Mouse (Mus musculus): ENCODE measurements around the gene Sh3gl1. TPM values are rescaled to one million over a fixed set of nuclear protein-coding genes. Genes with fewer than 3 reads are reported as not detected.
"Not testable (repeated sequence)": the region's sequence is repeated elsewhere in the genome, so short reads cannot be mapped to it uniquely, and the experiment has no call there.

Gene Sh3gl1
- 10 to 100 TPM; 58.7 to 59.9 TPM for total RNA-seq (2021)
- long read RNA-seq, transcript Sh3gl1-201 (10 exons, 2,073 nt) = major isoform, 108 of 127 reads
- long read RNA-seq, partial matches to known transcripts = 4 of 127 reads
- long read RNA-seq, other reads (novel, unspliced or antisense) = 13 of 127 reads

DNA sequence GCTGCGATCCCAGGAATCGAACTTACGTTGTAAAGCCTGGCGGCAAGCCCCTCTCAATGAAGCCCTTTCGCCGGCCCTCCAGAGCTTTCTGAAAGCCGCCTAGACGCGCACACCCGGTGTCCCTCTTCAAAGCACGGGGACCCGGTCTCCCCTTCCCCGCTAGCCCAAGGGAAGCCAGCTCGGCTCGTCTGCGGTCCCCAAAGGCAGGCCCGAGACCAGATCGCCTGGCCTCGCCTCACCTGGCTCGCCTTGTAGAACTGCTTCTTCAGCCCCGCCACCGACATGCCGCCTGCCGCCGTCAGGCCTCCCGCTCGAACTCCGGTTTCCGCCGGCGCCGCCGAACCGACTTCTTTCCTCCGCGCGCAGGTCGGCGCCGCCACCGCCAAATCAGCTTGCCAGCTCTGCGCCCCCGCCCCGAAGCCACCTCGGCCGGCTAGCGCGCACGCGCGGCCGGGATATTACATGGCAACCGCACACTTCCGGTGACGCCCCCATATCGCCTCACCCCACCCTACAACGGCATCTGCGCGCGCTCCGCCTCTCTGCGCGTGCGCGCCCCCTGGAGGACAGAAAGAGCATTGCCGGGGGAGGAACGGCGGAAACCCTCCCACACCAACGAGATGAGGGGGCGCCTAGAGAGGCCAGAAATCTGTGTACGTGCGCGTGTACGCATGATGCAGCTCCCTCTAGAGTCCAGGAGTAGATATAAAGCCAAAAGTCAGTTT is at the start of gene Sh3gl1:
Gene Sh3gl1, minus strand, starts transcription at position 460 of the 725 bp plus-strand sequence.
- peak; percentile 100 for DNase-seq (ENCODE audit: low spot score in 2 of 2)

DNA sequence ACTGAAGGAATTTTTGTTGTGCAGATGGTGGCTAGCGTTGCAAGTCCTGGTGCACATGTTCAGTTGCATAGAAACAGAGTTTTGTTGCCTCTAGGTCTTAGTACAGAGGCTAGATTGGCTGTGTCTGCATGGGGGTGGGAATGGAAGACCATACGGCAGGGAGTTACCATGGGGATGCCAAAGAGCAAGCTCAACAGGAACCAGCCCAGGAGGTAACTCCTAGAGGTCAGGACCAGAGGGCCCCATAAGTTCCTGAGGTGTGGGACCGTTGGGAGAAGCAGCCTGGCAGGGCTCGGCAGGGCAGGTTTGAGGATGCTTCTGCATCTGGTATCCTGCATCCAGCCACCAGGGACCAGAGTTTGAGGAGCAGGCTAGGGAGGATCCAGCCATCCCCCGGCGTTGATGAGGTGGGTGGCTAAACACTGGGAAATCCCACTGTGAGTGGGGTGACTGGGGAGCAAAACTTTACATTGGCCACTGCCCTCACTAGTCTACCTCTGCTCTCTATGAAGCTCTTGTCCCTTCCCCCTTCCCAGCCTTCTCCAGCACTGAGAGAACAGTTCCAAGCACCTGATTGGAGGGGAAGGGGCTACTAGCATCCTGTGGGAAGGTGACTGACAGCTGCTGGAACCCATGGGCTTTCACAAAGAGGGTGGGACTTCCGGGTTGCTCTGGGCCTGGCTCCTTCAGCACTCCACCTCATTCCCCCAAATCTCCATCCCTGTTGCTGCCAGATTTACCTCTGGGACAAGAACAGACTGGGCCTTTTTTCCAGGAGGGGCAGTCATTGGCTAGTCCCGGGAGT is 44.5 kb upstream of the Sh3gl1 start:
- peak; percentile 53 to 71 for DNase-seq (ENCODE audit: low spot score in 2 of 2)

DNA sequence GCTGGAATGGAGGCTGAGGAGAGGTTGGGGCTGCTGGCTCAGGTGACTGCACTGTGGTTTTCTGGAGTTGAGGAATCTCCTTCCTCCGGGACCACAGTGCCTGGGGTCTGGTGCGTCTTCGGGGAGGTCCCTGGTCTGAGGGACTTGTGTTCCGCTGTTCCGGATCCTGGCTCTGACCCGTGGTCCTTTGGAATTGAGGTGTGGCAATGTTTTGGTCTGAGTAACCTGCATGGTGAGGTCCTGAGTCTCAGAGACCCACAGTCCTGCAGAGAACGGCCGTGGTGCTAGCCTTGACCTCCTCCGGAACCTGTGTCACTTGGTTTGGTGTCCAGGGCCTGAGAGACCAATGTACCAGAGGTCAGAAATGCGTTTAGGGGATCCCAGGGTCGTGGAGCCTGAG is 43.5 kb upstream of the Sh3gl1 start:
- DNase-seq (ENCODE audit: low spot score in 2 of 2) = peak in 1 of 2 experiments; percentile 22

- peak; percentile 99 for DNase-seq (ENCODE audit: low spot score in 2 of 2)
Observed at GRCm38 (mm10) chr17:56078880-56079795, 42.7 kb upstream of the Sh3gl1 start, which contains the start of gene Hdgfl2. Gene Hdgfl2, plus strand, starts transcription at chr17:56079634.

- peak in 1 of 2 experiments; percentile 22 for DNase-seq (ENCODE audit: low spot score in 2 of 2)
Observed at GRCm38 (mm10) chr17:56078361-56078760, 41.9 kb upstream of the Sh3gl1 start.

- DNase-seq (ENCODE audit: low spot score in 2 of 2) = no peak
Observed at GRCm38 (mm10) chr17:56077523-56077922, 41.1 kb upstream of the Sh3gl1 start.

DNA sequence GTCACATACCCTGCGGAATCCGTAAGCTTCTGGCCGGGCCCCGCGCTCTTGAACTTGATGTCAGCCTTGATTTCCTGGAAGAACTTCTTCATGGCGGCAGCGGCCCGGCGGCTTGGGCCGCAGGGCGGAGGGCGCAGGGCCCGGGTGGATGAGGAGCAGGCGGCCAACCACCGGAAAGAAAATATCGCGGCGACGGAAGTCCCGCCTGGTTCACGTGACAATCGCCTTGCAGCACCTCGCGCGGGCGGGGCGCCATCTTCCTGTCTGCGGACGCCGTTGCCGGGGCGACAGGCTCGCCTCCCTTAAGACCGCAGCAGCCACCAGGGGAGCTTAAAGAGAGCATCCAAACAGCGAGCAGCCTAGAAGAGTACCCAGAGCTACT is 38.4 kb upstream of the Sh3gl1 start, which contains the start of gene Ubxn6:
Gene Ubxn6, minus strand, starts transcription at position 202 of the 382 bp plus-strand sequence.
- peak; percentile 97 to 98 for DNase-seq (ENCODE audit: low spot score in 2 of 2)

DNA sequence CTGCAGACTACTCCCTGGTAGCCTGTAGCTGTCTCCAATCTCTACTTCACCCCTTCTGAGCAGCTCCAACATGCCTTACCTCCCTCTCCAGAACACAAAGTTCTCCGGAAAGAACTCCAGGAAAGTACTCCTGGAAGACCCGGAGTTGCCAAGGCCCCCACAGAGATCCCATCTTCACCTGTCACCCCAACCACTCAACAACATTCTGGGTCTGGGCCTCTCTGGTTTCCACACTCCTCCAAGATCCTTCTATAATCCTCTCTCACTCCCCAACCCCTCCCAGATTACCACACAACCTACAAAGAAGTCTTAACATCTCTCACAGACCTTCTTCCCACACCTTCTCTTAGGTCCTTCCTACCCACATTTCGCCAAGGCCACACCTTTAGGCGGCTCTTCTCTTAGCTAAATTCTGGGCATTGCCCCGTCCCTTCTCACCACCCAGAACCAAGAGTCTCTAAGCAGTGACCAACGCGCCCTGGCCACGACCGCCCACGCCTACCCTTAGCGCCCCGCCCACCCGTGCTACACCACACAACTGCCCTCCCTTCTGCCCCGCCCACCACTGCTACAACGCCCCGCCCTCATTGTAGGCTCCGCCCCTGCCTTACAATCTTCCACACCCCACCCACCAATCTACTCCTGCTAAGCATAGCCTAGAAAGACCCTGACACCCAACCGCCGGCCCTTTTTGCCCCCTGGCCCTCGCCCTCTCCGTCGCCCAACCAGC is 37.8 kb upstream of the Sh3gl1 start:
- DNase-seq (ENCODE audit: low spot score in 2 of 2) = peak; percentile 71 to 76

DNA sequence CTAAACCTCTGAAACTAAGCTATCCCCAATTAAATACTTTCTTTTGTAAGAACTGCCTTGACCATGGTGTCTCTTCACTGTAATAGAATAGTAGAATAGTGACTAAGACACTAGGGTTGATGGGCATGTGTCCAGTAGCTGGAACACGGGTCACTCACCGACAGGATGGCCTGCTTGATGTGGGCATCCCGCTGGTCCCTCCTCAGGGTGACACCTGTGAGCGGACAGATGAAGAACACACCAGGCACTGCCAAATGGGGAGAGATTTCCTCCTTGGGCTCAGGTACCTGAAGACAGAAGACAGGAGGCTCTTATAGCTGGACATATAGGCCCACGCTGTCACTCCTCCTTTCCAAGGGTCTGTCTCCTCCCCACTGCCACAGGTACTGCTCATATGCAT is 35.8 kb upstream of the Sh3gl1 start:
- DNase-seq (ENCODE audit: low spot score in 2 of 2) = no peak

- no peak for DNase-seq (ENCODE audit: low spot score in 2 of 2)
Observed at GRCm38 (mm10) chr17:56071126-56071525, 34.7 kb upstream of the Sh3gl1 start.

GRCm38 (mm10) chr17:56069066-56069465 is 32.6 kb upstream of the Sh3gl1 start:
- DNase-seq (ENCODE audit: low spot score in 2 of 2) = no peak

DNA sequence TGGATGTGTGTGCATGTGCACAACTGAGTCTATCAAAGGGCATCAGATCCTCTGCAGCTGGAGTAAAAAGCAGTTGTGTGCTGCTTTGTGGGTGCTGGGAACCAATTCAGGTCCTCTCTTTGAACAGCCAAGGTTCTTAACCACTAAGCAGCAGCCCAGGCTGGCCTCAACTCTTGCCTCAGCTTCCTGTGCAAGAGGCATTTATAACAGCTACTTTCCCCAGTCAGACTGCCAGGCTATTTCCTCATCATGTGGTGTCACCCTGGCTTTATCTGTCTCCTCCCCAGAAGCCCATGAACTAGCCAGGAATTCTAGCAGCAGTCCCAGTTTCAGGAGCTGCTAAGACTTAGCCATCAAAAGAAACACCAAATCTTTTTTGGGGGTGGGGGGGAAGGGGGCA is 30.0 kb upstream of the Sh3gl1 start:
- no peak for DNase-seq (ENCODE audit: low spot score in 2 of 2)

DNA sequence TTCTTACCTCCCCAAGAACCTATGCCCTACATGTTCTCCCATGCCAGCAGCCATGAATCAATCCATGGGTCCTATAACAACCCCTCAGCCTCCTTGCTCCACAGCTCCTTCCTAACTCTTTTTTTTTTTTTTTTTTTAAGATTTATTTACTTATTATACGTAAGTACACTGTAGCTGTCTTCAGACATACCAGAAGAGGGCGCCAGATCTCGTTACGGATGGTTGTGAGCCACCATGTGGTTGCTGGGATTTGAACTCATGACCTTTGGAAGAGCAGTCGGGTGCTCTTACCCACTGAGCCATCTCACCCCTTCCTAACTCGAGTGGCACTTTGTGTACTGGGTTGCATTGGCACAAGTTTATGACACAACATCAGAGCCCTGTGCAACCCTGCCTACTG is 29.3 kb upstream of the Sh3gl1 start:
- not testable (repeated sequence) for DNase-seq (ENCODE audit: low spot score in 2 of 2)

DNA sequence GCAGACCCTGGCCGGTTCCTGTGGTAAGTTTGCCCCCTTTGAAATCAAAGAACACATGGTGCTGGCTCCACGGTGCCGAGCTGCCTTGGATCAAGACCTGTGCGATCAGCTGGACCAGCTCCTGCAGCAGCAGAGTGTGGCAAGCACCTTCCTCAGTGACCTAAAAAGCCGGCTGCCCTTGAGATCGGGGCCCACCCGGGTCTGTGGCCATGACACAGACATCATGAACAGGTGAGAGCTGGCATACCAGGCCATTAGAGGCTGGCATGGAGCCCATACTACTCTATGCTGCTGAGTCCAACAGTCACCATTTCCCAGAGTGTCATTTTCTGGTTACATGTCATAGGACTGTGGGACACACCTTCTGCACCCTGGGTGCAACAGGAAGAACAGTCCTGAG is 25.6 kb upstream of the Sh3gl1 start:
- no peak for DNase-seq (ENCODE audit: low spot score in 2 of 2)

DNA sequence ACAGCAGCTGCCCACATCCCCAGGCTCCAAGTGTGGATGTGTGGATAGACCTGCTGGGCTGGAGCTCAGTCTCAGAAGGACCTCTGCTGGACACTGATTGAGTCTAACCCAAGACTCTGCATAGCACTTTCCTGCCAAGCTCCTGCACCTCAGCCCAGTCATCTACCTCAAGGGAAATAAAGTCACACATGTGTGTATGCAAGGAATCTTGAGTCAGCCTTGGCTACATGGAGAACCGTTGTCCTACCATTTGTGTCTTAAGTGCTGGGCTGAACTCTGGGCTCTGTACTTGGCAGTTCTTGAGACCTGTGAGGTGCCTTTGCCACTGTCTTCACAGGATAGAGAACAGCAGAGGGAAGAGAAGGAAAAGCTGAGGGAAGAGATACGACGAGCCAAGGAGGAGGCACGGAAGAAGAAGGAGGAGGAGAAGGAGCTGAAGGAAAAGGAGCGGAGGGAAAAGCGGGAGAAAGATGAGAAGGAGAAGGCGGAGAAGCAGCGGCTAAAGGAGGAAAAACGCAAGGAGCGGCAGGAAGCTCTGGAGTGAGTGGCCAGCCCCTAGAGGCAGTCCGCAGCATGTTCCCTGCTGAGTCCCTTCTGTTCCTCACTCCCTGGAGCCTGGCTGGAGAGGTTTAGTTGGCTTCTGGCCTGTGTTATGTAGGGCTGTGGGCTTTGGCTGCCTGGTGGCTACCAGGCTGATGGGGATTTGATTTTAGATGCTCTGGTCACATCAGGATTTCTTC is 21.1 kb upstream of the Sh3gl1 start:
- DNase-seq (ENCODE audit: low spot score in 2 of 2) = no peak

- DNase-seq (ENCODE audit: low spot score in 2 of 2) = no peak
Observed at GRCm38 (mm10) chr17:56055945-56056678, 19.7 kb upstream of the Sh3gl1 start.

GRCm38 (mm10) chr17:56054938-56055337 is 18.5 kb upstream of the Sh3gl1 start:
- DNase-seq (ENCODE audit: low spot score in 2 of 2) = no peak

GRCm38 (mm10) chr17:56051369-56051768 is 14.9 kb upstream of the Sh3gl1 start:
- no peak for DNase-seq (ENCODE audit: low spot score in 2 of 2)

GRCm38 (mm10) chr17:56040857-56041163 is 4.4 kb upstream of the Sh3gl1 start:
- DNase-seq (ENCODE audit: low spot score in 2 of 2) = no peak

Data from layer of hippocampus, postnatal 10 days (tissue).